Mouse (Mus musculus) erythroblast, embryonic 14.5 days (primary cell): ENCODE results near the gene Tnfsf12.

ENCODE experiments used
- GATA1 ChIP-seq: IDR thresholded peaks from 2 replicates; pipeline ENCODE4 v1.6.1; 2012; ENCODE audit warnings: low read length, inconsistent platforms, mixed read lengths
- TAL1 ChIP-seq: IDR thresholded peaks from 3 replicates; pipeline ENCODE4 v1.6.1; 2012; ENCODE audit warnings: low read length, inconsistent platforms, mixed read lengths

DNA sequence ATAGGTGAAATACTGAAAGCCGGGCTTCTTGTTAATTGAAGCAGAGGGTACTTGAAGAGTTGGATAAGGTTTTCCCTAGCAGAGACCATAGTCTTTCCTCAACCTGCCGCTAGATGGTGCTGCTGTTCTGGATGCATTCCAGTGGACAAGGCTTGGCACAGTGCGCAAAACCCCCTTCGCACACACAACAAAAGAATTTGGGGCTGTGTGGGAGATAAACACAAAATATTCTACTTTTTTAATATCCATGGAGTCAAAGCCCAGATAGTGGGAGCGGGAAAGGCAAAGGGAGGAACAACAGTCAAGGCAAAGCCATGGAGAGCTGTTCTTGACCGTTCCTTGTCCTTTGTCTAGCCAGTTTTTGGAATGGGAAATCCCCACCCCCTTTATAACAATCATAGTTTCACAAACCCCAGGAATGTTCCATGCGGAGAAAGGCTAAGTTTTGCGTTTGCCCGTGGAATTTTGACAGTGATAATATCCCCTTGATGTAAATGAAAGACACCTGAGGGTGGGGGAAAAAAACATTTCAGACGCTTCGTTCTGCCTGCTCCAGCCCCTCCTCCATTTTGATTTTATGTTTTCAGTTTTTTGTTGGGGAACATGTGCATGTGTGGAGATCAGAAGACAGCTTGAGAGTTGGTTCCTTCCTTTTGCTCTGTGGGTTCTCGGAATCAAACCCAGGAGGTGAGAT, 12.7 kb downstream of the Tnfsf12 start:
- TF ChIP-seq TAL1 (no peak), GATA1 (no peak)
